Mouse (Mus musculus) stomach, embryonic 16.5 days (tissue): ENCODE results near the gene Slc38a11. TPM values are rescaled to one million over a fixed set of nuclear protein-coding genes. Genes with fewer than 3 reads are reported as not detected.

Experiments used
- ATAC-seq: fragments of 200-750 bp; cut with Nextera tagmentation; 2 replicates; pipeline ENCODE4 v1.8.0; 2017; ENCODE audit warnings: moderate number of reproducible peaks, moderate TSS enrichment; ENCODE audit not compliant: insufficient read depth, low FRiP score
- H3K27ac ChIP-seq: fragments of 300-500 bp; sonication (generic); 2 replicates; pipeline ENCODE4 v1.5.1; 2014; ENCODE audit warnings: low read length
- H3K27me3 ChIP-seq: fragments of 300-500 bp; sonication (generic); 2 replicates; pipeline ENCODE4 v1.6.1; 2014; ENCODE audit warnings: low read length, control low read depth, mixed read lengths; ENCODE audit not compliant: control insufficient read depth, insufficient read depth
- H3K36me3 ChIP-seq: fragments of 300-500 bp; sonication (generic); 2 replicates; pipeline ENCODE4 v1.6.1; 2014; ENCODE audit warnings: low read length; ENCODE audit not compliant: control insufficient read depth, insufficient read depth
- H3K4me1 ChIP-seq: fragments of 300-500 bp; sonication (generic); 2 replicates; pipeline ENCODE4 v1.6.1; 2014; ENCODE audit warnings: low read length, control low read depth, mixed read lengths; ENCODE audit not compliant: control insufficient read depth, insufficient read depth
- H3K4me2 ChIP-seq: fragments of 300-500 bp; sonication (generic); 2 replicates; pipeline ENCODE4 v1.6.1; 2014; ENCODE audit warnings: low read depth, low read length, mixed read lengths
- H3K4me3 ChIP-seq: fragments of 300-500 bp; sonication (generic); replicated peaks from 2 replicates; pipeline ENCODE4 v1.5.1; 2014; ENCODE audit warnings: mild to moderate bottlenecking, low read length
- H3K9ac ChIP-seq: fragments of 300-500 bp; sonication (generic); 2 replicates; pipeline ENCODE4 v1.6.1; 2014; ENCODE audit warnings: low read length
- H3K9me3 ChIP-seq: fragments of 300-500 bp; sonication (generic); replicated peaks from 2 replicates; pipeline ENCODE4 v1.6.1; 2016; ENCODE audit warnings: low read length, control low read depth; ENCODE audit not compliant: control insufficient read depth
- WGBS: fragments of 180-500 bp; shearing (Covaris S2); extraction: QIAGEN DNeasy Blood & Tissue Kit; methylation state at CpG from one replicate; pipeline ENCODE4 v1.1.7; 2014; 5-methylcytosine and 5-hydroxymethylcytosine counted together
- microRNA-seq: library from miRNA; unstranded; fragments of <30 nt; microRNA quantifications from one replicate; pipeline ENCODE4, GENCODE M21; 2016
- polyA plus RNA-seq: library from polyadenylated mRNA; unstranded; fragments of >200 nt; fragmentation: Nextera tagmentation; extraction: Ambion mirVana; gene quantifications from 2 replicates; pipeline ENCODE4 v1.2.1, GENCODE M21; 2015

The Slc38a11 gene
- polyA plus RNA-seq, 1 experiment from 2014 or later, result 0.62 TPM

DNA sequence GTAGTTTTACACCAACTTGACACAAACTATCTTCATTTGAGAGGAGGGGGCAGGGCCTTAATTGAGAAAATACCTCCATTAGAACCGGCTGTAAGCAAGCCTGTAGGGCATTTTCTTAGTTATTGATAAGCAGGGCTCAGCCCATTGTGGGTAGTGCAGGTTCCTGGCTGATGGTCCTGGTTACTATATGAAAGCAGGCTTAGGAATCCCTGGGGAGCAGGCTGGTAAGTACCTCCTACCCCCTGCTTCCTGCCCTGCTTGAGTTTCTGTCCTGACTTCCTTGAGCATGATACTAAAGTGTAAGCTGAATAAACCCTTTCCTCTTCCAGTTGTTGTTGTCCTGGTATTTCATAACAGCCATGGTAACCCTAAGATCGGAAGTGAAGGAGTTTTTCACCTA, 89.9 kb downstream of the Slc38a11 start:
- H3K4me3 ChIP-seq, result no peak overlapping the region
- H3K27me3 ChIP-seq, result no peaks in the 10 kb centered on the region
- H3K4me1 ChIP-seq, result peaks cover under 1% of the 10 kb centered on the region; the same call in 1 of the 2 replicates
- H3K36me3 ChIP-seq, result no peaks in the 10 kb centered on the region
- WGBS, result 57% methylated on average over 2 of the region's 2 CpGs
- no peaks in the 10 kb centered on the region for H3K9me3 ChIP-seq
- ATAC-seq, result no peak
- no peak overlapping the region for H3K9ac ChIP-seq
- no peak overlapping the region for H3K4me2 ChIP-seq
- no peak overlapping the region for H3K27ac ChIP-seq

DNA sequence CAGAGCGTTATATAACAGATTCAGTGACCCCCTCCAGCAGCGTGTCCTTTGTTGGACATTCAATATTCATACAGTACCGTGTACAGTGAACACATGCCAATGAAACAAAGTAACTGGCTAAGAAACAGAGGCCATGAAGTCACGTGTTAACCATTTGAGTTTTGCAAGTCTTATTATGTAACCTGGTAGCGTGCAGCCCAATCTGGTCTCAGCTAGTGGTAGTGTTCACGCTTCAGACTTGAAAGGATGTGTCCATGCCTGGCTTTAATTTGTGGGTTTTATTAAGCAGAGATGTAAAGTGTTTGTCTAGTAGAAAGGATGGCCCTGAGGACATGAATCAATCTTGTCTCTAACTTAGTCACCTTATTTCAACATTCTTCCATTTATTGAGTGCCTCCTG, 95.1 kb downstream of the Slc38a11 start:
- Histone ChIP-seq H3K27ac (no peak overlapping the region), H3K36me3 (no peaks in the 10 kb centered on the region), H3K4me1 (no peaks in the 10 kb centered on the region), H3K4me2 (no peak overlapping the region), H3K9me3 (no peaks in the 10 kb centered on the region), H3K27me3 (no peaks in the 10 kb centered on the region), H3K4me3 (no peak overlapping the region), H3K9ac (no peak overlapping the region)
- WGBS, result 92% methylated on average over 6 of the region's 6 CpGs
- no peak for ATAC-seq

DNA sequence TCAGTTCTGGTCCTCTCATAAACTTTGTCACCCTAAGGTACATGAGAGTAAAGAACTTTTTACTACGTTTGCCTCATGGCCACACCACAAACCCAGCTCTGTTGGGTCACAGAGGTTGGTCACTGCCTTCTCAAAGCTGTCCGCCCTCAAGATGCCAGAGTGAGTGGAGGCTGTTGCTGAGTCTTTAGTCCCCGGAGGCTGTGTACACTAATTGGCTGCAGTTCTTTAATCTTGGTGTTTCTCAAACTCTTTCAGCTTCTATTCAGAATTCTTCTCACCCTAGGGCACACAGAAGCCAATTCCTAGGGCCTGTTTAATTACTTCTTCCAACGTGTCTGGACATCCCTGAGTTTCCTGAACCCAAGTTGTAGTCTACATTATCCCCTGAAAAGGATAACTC, 96.0 kb downstream of the Slc38a11 start:
- H3K4me3 ChIP-seq, result no peak overlapping the region
- 48% methylated on average over 4 of the region's 4 CpGs for WGBS
- no peak for ATAC-seq

DNA sequence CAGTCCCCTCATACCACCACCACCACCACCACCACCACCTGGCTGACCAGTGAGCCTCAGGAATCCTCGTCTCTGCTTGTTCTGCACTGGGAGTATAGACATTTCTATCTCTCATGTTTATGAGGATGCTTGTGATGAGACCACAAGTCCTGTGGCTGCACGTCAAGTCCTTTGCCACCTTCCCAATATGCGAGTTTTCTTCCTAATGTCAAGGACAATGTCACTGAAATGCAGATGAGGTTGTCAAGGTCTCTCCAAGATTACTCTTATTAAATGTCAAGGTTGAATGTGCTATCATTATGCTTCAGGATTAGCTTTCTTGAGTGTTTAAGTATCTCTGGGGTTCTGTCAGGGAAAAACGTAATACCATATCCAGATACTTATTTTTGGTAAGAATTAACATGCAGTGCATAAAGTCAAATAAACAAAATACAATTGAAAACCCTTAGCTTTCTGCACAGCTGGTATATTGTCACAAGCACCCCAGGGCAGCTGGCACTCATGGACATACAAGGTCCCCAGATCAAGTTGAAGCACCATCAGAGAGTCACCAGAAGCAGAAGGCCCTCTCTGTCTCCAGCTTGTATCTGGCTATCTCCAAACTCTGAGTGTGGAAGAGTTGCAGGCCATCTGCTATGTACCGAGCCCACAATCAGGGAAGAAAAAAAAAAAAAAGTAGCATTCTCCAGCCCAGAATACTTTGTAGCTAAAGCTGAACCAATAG, 97.1 kb downstream of the Slc38a11 start:
- ATAC-seq, result no peak
- Histone ChIP-seq H3K4me3 (no peak overlapping the region), H3K4me2 (no peak overlapping the region), H3K9me3 (no peaks in the 10 kb centered on the region), H3K36me3 (no peaks in the 10 kb centered on the region), H3K4me1 (no peaks in the 10 kb centered on the region), H3K9ac (no peak overlapping the region), H3K27ac (no peak overlapping the region), H3K27me3 (no peaks in the 10 kb centered on the region)
- WGBS, result 69% methylated on average over 5 of the region's 5 CpGs

More for the DNA sequence above, 96.0 kb downstream of the Slc38a11 start:
- no peaks in the 10 kb centered on the region for H3K4me1 ChIP-seq
- H3K36me3 ChIP-seq, result no peaks in the 10 kb centered on the region
- no peak overlapping the region for H3K4me2 ChIP-seq
- H3K9me3 ChIP-seq, result no peaks in the 10 kb centered on the region
- H3K9ac ChIP-seq, result no peak overlapping the region
- H3K27me3 ChIP-seq, result no peaks in the 10 kb centered on the region
- H3K27ac ChIP-seq, result peak overlapping the region; percentile 24; the same call in 1 of the 2 replicates

Small RNA genes lying within 50 kb of the gene (microRNA-seq; reads per million reads assigned to microRNA genes)
- not detected for gene Mir6337

Other genes with a start within 250 kb of the Slc38a11 start
- 17.1 and 19.3 TPM in 2 replicates for gene Cobll1, start 124.6 kb downstream of the Slc38a11 start, polyA plus RNA-seq
- gene Scn3a, start 203.6 kb upstream of the Slc38a11 start, polyA plus RNA-seq, result 1.3 and 2.4 TPM in 2 replicates